Mouse (Mus musculus): ENCODE measurements at regions not wholly inside any gene's neighbourhood (a gene's known extent, or its start where the extent isn't known, plus 50 kb on each side); places are given as distances from the start of the nearest gene placed in this dataset.

GRCm38 (mm10) chr4:55726081-55726480, 193.8 kb upstream of the Klf4 start:
- DNase-seq = no peak

DNA sequence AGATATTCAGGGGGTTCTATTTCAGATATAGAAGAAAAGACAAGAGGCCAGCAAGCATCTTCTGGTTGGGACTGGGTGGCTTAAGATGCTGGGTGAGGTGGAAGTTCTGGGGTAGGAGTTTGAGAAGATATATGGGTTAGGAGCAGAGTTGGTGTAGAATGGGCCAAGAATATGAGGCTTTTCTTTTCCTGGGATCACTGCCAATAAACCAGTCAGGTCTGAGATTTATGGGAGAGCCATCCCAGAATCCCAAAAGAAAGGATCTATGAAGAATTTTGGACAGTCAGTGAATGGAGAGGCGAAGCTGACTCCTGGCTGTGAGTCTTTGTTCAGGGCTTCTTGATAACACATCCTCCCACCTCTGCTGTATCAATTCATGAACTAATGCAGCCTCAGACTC, 192.0 kb upstream of the Klf4 start:
- no peak for DNase-seq

DNA sequence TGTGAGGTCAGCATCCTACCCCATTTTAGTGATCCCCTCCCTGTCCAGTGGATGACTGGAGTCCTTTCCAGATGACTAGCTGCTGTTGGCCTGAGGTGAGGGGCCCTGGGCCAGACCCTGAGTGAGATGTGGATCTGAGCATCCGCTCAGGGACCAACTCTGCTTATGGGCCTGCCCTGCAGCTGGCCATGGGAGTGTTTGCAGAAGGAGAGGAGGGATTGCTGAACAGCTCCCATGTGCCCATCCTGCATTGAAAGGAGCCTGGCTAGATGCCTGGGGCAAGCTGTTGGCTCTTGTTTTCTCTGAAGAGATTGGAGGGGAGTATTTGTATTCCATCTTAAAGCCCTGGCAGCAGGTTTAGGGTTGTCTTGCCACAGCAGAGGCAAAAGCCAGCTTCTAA, 190.9 kb upstream of the Klf4 start:
- no peak for DNase-seq

DNA sequence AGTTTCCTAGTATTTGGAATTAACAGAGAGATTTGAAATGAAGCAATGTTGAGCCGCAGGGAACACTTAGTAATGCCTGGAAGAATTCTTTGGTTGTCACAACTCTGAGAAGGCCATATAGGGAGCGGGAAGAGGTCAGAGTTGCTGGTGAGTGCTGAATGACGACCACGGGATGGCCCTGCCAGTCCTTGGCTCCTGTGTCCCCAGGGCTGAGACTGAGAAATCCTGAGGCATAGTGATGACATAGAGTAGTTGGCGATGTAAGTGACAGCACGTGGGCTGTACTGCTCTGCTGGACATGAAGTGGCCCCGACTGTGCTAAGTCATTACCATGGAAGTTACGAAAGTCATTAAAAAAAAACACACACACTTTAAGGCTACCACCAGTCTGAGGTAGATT, 190.1 kb upstream of the Klf4 start:
- DNase-seq = no peak

- peak; percentile 44 for DNase-seq
Measured at GRCm38 (mm10) chr4:55721834-55722233, 189.6 kb upstream of the Klf4 start.

- DNase-seq = no peak
Measured at GRCm38 (mm10) chr4:55718438-55718837, 186.2 kb upstream of the Klf4 start.

GRCm38 (mm10) chr4:55716161-55716651, 183.9 kb upstream of the Klf4 start:
- no peak for DNase-seq

DNA sequence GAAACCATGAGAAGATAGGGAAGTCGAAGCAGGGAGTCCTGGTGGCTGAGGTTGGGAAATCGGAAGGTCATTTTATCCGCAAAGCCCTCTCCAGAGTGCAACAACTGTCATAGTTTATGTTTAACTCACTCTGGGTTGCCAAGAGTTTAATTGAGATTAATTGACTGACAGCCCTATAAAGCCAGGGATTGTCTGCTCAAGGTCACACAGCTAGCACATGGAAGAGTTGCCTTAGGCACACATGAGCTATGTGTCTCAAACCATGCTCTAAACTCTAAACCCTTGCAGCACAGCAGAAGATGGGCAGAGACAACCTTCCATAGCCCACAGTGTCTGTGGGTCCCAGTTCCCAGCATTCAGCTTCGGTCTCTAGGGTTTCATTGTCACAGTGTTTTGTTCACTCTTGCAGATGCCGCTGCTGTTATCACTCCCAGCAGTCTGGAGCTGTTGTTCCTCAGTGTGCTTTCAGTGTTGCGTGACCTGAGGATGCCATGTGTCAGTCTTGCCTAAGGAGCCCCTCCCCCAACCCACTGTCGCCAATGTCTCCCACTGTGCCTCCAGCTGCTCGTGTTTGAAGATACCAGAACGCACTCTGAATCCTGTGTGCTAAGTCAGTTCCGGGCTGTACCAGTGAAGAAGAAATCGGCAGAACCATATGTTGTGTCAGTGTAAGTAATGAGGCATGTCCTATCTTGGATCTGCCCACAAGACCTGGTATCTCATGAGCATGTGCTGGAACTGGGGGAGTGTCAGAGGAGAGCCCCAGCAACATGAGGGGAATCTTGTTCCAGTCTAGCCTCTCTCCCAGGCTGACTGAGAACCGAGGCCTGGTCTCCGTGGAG, 179.5 kb upstream of the Klf4 start:
- DNase-seq = no peak

- no peak for DNase-seq
Measured at GRCm38 (mm10) chr4:55710476-55710875, 178.2 kb upstream of the Klf4 start.

GRCm38 (mm10) chr4:55708808-55709207, 176.5 kb upstream of the Klf4 start:
- DNase-seq = no peak

DNA sequence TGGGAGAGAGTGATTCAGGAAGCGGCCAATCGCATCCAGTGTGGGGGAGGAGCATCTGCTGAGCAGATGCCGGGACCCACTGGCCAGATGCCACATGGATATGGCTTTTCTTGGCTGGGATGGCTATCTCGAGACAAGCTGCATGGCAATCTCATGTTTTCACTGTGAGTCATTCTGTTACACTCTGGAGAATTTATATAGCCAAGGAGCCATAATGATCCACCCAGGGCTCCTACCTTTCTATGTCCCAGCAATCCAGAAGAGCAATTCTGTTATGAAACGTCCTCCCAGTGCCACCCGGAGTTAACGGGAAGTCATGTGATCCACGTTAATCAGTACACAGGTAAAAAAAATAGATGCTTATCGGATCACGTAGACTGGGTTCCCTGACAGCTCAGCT, 175.7 kb upstream of the Klf4 start:
- no peak for DNase-seq

DNA sequence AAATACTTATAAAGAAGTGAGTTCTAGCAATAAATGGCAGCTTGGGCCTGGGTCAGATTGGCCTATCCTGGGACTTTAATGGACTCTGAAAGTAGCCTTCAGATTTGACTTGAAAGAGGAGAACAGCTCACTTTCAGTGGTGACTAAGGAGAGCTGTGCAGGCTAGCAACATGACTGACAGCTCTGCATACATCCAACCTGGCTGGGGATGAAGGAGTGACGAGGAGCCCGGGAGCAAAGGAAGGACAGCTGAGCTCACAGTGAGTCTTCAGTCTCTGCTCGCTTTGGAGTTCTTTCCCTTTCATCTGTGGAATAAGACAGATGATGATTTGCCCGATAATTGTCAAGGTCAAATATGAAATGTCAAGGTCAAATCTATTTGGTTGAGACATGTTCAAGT, 172.7 kb upstream of the Klf4 start:
- DNase-seq = no peak

DNA sequence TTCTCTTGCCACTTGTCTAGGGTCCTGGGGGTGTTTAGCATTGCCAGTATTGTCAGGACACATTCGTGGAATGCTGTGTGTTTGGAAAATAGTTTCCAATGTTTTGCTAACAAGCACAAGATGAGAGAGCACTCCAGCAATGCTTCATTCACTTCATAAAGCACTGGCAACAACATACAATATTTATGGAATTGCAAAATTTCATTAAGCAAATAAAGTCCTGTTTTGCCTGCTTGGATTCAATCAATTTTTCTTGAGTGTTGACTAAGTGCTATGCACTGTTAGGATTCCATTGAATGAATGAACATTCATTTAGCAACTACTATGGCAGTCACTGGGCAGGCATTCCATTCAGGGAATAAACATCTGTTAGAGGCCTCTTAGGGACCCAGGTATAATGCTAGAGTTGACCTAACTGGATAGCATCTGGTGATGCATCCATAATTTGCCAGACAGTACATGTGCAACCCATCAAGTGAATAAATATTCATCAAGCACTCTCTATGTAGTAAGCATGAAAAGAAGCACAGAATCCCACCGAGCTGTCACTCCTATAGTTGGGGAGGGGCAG, 171.2 kb upstream of the Klf4 start:
- DNase-seq = no peak

GRCm38 (mm10) chr4:55701334-55701733, 169.1 kb upstream of the Klf4 start:
- DNase-seq = no peak

DNA sequence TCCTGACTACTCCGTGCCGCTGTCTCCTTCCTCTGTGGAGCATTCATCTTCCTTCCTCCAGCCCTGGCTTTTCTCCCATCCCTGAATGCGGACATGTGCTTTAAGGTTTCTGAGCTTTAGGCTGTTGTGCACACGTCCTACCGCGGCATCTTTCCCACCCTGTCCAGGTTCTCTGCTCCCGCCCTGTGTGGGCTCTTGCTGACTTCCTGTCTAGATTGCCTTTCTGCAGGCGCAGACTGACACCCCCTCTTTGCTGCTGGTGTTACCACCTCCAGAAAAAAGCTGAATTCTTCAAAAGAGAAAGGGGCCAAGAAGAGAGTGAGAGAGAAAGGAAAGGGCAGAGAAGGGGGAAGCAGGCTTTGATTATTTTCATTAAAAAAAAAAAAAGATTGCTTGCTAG, 167.7 kb upstream of the Klf4 start:
- no peak for DNase-seq

GRCm38 (mm10) chr4:55699161-55699560, 166.9 kb upstream of the Klf4 start:
- DNase-seq = no peak

DNA sequence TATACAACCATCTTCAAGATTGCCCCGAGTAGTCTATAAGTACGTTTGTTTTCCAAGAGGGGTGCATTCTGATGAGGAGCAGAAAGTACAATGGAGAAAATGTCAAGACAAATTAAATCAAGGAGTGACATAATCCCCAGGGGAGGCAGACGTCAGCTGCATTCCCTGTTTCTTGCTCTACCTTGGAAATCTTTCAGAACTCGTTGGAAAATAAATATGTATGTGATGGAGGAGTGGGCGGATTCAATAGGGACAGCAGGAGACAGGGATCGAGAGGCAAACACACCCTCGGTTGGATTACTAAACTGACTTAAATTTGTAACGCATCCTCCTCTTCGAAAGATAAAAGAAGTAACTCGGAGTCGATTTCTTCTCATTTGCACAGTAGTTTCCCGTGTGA, 164.8 kb upstream of the Klf4 start:
- DNase-seq = no peak

GRCm38 (mm10) chr4:55696428-55696827, 164.2 kb upstream of the Klf4 start:
- DNase-seq = no peak

DNA sequence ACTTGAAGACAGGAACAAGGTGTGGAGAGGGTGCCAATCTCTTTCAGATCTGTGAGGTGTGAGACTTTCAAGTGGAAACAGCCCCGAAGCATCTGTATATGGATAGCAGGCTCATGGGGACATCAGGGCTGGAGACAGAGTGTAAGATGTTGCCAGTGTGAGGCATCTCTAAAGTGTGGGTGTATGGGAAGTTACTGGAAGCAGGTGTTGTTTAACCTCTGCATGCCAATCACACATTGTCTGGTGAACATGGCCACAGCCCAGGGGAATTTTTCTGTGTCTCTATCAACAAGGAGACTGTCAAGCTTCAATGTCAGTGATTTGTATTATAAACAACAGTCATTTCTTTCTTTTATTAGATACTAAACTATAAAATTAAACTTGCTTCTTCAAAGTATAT, 163.0 kb upstream of the Klf4 start:
- DNase-seq = no peak

- DNase-seq = no peak
Measured at GRCm38 (mm10) chr4:55689479-55689878, 157.2 kb upstream of the Klf4 start.

GRCm38 (mm10) chr4:55686771-55687170, 154.5 kb upstream of the Klf4 start:
- no peak for DNase-seq

DNA sequence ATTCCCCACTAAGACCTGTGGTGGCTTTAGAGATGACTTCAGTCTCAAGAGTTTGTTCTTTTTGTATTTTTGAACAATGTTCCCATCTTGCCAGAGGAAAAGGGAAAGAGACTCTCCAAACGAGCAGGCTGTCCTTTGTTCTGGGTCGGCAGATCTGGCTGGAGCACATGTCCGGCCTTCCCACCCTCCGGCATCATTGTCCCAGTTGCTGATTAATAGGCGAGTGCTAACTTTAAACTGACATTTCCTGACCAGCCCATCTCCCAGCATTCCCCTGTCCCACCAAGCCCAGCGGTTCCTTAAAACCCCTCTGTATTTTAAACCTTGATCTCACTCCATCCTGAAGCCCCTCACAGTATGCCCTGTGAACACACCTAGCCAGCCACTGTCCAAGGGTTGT, 140.0 kb upstream of the Klf4 start:
- peak; percentile 56 for DNase-seq

GRCm38 (mm10) chr4:55670258-55670657, 138.0 kb upstream of the Klf4 start:
- no peak for DNase-seq

DNA sequence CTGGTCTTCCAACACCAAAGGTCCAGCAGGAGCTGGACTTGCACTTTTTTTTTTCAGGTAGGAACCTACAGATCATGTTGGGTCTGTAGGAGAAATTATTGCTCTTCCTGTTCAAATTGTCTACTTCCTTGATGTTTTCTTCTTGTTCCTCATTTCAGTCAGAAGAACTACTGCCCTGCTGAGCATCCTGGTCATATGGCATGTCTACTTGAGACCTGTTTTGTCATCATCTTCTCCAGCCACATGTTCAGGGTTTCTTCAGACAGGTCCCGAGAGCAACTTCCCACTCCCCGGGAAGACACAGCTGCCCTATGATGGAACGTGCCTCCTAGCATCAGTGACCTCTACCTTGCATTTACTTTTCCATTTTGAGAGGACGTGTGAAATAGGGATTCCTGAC, 132.6 kb upstream of the Klf4 start:
- DNase-seq = no peak

DNA sequence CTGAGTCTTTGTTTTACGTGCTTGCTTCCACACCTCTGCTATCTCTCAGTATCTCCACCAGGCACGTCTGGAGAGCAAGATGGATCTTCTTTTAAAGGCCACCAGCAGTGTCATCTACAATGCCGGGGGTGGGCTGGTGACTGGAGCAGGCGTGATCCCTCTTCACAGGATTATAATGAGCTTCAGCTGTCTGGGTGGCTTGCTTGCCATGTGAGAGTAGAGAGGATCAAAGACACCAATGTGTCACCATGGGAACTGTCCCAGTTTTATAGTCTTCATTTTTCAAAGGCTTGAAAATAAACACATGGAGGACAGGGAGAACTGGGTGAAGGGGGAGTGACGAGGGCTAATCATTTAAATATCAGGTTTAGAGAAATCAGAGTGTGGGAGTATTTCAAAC, 131.6 kb upstream of the Klf4 start:
- DNase-seq = no peak

Measured in kidney, adult 11 months (tissue).